Mouse (Mus musculus) induced T-regulatory cell, adult 2 months (primary cell): Measurements from ENCODE around the gene Vmn2r30.
"Not testable (repeated sequence)": the region's sequence is repeated elsewhere in the genome, so short reads cannot be mapped to it uniquely, and the experiment has no call there.

ENCODE experiments used
- DNase-seq: peaks from one replicate; pipeline ENCODE4 v3.0.0-alpha.2; 2012; ENCODE audit warnings: low read depth

The Vmn2r30 gene

DNA sequence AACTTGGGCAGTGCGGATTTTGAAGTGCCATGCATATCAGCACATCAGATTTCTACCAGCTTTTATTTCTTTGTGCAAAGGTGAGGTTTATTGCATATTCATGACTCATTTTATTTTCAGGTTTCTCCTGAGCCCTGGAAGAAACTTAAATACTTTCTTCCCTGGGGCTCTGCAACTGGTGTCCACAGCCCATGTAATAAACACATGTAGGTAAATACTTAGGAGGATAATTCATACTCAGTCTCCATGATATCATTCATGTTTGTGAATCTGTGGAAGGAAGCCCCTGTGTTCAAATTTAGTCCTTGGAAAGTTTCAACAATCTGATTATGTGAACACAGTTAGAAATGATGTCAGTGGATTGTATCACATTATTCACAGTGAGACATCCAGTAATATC is at the start of gene Vmn2r30:
Gene Vmn2r30 (minus strand): TSS at position 101 of the 400 bp plus-strand sequence.
- not testable (repeated sequence) for DNase-seq

DNA sequence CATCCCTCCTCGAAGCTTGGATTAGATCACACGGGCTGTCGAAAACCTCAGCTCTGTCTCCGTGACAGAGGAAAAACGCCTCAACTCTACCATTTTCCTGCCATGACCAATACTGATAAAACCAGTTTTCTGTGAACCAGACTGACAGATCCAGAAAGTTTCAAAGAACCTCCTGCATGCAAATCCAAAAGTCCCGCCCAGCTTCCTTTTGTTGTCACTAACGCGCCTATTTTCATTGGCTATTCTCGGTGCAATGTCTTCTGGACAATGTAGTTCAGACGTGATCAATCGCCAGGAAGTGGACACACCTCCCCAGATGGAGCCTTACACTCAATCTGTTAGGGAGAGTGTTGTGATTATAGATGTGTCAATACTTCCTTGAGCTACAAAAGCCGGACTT is 37.0 kb upstream of the Vmn2r30 start, which contains the start of gene Gm45783:
Gene Gm45783 (minus strand): TSS at position 143 of the 400 bp plus-strand sequence.
- not testable (repeated sequence) for DNase-seq

DNA sequence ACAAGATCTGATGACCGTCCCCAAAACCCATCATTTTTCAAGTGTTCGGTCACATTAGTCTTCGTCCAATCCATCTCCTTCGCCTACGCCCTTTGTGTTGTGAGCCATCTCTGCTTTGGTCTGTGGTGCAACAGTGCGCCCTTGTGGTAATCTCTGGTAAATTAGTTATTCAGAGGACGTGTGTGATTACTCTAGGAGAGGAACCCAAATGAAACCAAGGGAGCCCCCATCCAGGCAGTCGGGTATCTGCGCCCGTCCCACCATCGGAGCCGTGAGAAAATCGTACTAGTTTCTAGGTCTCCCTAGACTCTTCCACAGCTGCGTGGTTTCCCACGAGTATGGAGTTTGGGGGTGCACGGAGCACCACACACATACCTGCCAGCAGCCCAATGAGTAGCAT is 41.8 kb downstream of the Vmn2r30 start:
- peak; percentile 72 for DNase-seq

DNA sequence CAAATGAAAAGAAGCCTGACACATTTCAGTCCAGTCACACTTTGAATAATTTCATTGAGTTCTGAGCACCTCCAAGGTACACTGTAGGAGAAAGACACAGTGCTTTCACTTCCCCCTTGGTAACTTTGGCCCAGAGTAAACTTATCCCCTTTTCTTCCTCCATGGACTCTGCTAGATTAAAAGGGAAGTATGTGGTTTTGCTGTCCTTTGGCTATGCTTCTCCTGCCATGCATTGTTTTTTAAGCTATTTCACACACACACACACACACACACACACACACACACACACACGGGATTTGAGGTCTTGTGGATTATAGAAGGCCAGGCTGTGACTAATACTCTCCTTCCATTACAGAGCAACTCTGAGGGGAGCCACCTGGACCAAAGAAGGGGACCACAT is 56.0 kb downstream of the Vmn2r30 start:
- no peak for DNase-seq

DNA sequence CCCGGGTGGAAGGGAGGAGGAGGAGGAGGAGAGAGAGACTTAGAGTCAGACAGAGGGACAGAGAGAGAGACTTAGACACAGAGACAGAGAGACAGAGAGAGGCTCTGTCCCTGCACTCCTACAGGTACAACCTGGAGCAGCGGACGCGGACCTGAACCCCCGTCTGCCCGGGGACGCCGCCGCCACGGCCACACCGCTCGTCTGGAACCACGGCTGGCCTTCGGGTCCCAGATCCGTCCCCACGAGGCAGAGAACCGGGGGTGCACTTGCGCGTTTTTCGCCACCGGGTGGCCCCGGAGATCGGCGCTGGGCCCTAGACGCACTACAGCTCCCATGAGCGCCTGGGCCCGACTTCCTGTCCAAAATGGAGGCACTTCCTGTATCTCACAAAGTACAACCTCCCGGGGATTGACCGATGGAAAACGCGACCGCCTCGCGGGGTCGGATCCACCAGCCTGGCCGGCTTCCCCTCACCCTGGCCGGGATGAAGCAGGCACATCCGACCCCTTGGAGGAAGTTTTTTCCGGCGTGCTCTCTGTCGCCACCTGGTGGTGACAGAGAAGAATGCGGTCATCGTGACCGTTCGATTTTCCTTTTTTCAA is 59.3 kb downstream of the Vmn2r30 start, which contains the start of gene Gm45844:
Gene Gm45844 (minus strand): TSS at position 324 of the 602 bp plus-strand sequence.
- DNase-seq, result peak; percentile 81

DNA sequence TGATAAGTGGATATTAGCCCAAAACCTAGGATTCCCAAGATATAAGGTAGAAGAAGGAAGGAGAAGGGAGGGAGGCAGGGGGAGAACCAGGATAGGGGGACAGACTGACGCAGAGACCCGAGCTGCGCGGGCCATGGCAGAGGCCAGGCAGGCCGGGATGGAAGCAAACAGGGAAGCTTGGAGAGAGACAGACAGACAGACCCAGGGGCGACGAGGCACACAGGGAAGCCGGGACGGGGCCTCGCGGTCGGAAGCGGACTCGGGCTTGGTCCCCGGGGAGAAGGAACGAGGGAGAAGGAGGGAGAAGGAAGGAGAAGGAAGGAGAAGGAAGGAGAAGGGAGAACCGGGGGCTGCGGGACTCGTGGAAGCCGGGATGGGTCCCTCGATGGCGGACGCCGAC is 59.9 kb downstream of the Vmn2r30 start:
- DNase-seq, result peak; percentile 35
